Mouse (Mus musculus) neural tube, embryonic 13.5 days (tissue): ENCODE results near the gene Dapk1. TPM values are rescaled to one million over a fixed set of nuclear protein-coding genes. Genes with fewer than 3 reads are reported as not detected.
A peak's percentile ranks its signal among the peaks of the same experiment; 100 is the strongest.

Source experiments
- ATAC-seq: fragments of 200-750 bp; cut with Nextera tagmentation; 2 replicates; pipeline ENCODE4 v1.8.0; 2017; ENCODE audit warnings: low read depth, mild to moderate bottlenecking, moderate TSS enrichment, moderate library complexity
- H3K27ac ChIP-seq: fragments of 300-500 bp; sonication (generic); replicated peaks from 2 replicates; pipeline ENCODE4 v1.5.1; 2015; ENCODE audit warnings: moderate library complexity, mild to moderate bottlenecking, inconsistent platforms
- H3K27me3 ChIP-seq: fragments of 300-500 bp; sonication (generic); 2 replicates; pipeline ENCODE4 v1.6.1; 2015; ENCODE audit warnings: mild to moderate bottlenecking, inconsistent platforms
- H3K36me3 ChIP-seq: fragments of 300-500 bp; sonication (generic); 2 replicates; pipeline ENCODE4 v1.6.1; 2015; ENCODE audit warnings: mild to moderate bottlenecking, inconsistent platforms
- H3K4me1 ChIP-seq: fragments of 300-500 bp; sonication (generic); replicated peaks from 2 replicates; pipeline ENCODE4 v1.6.1; 2015; ENCODE audit warnings: inconsistent platforms
- H3K4me2 ChIP-seq: fragments of 300-500 bp; sonication (generic); 2 replicates; pipeline ENCODE4 v1.6.1; 2015; ENCODE audit warnings: inconsistent platforms, mild to moderate bottlenecking, moderate library complexity
- H3K4me3 ChIP-seq: fragments of 300-500 bp; sonication (generic); 2 replicates; pipeline ENCODE4 v1.5.1; 2015; ENCODE audit warnings: mild to moderate bottlenecking, inconsistent platforms
- H3K9ac ChIP-seq: fragments of 300-500 bp; sonication (generic); 2 replicates; pipeline ENCODE4 v1.6.1; 2015; ENCODE audit warnings: moderate library complexity, mild to moderate bottlenecking, inconsistent platforms
- H3K9me3 ChIP-seq: fragments of 300-500 bp; sonication (generic); 2 replicates; pipeline ENCODE4 v1.6.1; 2016; ENCODE audit warnings: inconsistent platforms
- WGBS: fragments of 180-500 bp; shearing (Covaris S2); methylation state at CpG from one replicate; pipeline ENCODE4 v1.1.7; 2015; 5-methylcytosine and 5-hydroxymethylcytosine counted together
- polyA plus RNA-seq: library from polyadenylated mRNA; unstranded; fragments of >200 nt; fragmentation: Nextera tagmentation; extraction: Ambion mirVana; gene quantifications from 2 replicates; pipeline ENCODE4 v1.2.1, GENCODE M21; 2015

Dapk1 gene
- polyA plus RNA-seq, 1 experiment from 2014 or later, result 35.1 TPM

DNA sequence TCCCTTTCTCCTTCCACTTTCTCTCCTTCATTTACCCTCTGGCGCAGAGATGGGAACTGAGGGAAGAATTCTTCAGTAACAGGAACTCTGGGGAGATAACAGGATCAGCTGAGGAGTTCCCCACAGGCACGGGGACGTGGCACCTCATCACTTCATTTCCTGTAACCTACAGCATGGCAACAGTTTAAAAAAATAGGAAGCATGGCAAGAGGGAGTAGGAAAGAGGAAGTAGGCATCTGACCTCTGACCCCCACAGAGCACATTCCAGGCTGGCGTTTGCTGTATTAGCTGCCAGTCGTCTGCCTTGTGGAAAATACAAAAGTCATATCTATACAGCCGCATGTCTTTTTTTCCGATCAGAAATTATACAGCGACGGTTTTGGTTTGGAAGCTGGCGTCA, 68.9 kb downstream of the Dapk1 start:
- Histone ChIP-seq H3K4me3 (no peak overlapping the region), H3K27ac (no peak overlapping the region), H3K27me3 (no peaks in the 10 kb centered on the region), H3K4me1 (peaks cover 26% of the 10 kb centered on the region), H3K4me2 (no peak overlapping the region), H3K9ac (no peak overlapping the region), H3K36me3 (no peaks in the 10 kb centered on the region), H3K9me3 (no peaks in the 10 kb centered on the region)
- no peak for ATAC-seq
- WGBS, result 78% methylated on average over 10 of the region's 10 CpGs

DNA sequence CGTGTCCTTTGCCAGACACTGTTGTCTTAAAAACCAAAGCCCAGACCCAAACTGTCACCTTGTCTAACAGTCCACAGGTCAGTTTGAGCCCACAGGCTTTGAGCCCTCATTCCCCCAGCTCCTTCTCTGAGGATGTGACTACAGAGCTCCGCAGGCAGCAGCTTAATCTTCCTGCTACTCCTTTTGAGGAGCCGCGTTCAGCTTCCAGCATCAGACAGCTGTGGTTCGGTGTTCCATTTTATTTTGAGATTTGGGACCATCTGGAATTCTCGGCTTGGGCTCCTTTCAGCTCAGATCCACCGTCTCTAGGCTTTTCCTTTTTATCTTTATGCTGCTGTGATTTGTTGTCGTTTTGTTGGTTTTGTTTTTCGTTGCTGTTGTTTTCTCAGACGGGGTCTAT, 69.5 kb downstream of the Dapk1 start:
- Histone ChIP-seq H3K27me3 (no peaks in the 10 kb centered on the region), H3K4me3 (no peak overlapping the region), H3K4me2 (no peak overlapping the region), H3K36me3 (no peaks in the 10 kb centered on the region), H3K9me3 (no peaks in the 10 kb centered on the region), H3K27ac (no peak overlapping the region), H3K4me1 (peaks cover 27% of the 10 kb centered on the region), H3K9ac (no peak overlapping the region)
- 75% methylated on average over 10 of the region's 10 CpGs for WGBS
- ATAC-seq, result no peak

DNA sequence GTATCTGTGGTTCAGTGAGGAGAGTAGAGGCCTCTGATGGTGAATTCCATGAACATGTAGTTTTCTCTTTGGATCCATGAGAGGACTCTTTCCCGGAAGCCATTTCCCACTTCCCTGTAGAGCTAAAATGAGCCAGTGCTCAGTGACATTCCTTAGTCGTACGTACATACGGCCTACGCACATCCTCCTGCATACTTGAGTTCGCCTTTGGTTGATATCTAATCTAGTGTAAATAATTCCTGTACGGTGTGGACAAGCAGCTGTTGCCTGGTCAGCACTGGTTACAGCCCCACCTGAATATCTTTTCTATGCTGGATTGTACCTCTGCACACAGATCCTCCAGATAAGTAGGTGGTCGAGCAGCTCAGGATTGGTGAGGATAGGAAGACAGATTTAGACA, 70.5 kb downstream of the Dapk1 start:
- WGBS, result 91% methylated on average over 8 of the region's 8 CpGs
- no peaks in the 10 kb centered on the region for H3K36me3 ChIP-seq

DNA sequence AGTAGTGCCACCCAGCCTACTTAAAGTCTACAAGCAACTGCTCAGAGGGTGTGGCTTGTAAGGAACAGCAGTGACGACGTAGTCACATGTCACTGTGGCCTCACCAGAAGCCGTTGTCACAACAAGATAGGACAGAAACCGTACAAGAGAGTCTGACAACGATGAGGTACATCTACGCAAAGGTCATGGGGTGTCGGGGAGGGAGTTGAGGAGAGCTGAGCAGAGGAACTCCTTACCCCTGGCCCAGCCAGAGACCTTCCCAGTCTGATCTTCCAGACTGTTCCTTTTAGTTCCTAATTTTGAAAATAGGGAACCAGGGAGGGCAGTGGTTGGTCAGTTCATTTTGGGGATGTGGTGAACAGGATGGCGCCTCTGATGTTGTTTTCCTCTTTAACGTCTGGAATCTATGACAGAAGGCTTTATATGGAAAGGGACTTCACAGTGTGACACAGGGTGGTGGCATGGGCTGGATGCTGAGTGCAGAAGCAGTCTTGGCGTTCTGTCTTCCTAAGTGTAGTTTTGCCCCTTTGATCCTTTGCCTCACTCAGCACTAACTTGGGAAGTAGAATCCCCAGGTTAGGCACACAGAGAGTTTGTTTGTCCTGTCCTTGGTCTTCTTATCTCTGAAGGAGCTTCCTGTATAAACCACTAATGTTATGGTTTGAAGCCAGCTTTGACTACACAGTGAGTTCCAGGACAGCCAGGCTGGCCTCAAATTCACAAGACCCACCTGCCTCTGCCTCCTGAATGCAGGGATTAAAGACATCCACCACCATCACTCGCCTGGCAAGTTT, 71.3 kb downstream of the Dapk1 start:
- H3K36me3 ChIP-seq, result no peaks in the 10 kb centered on the region
- H3K9ac ChIP-seq, result no peak overlapping the region
- no peak overlapping the region for H3K4me3 ChIP-seq
- peaks cover 24% of the 10 kb centered on the region for H3K4me1 ChIP-seq
- WGBS, result 92% methylated on average over 11 of the region's 11 CpGs
- no peak overlapping the region for H3K4me2 ChIP-seq
- H3K9me3 ChIP-seq, result no peaks in the 10 kb centered on the region
- no peak for ATAC-seq
- H3K27ac ChIP-seq, result no peak overlapping the region
- H3K27me3 ChIP-seq, result no peaks in the 10 kb centered on the region

More for the DNA sequence above, 70.5 kb downstream of the Dapk1 start:
- Histone ChIP-seq H3K9me3 (no peaks in the 10 kb centered on the region), H3K27me3 (no peaks in the 10 kb centered on the region), H3K4me2 (no peak overlapping the region), H3K9ac (no peak overlapping the region), H3K4me3 (no peak overlapping the region), H3K27ac (no peak overlapping the region), H3K4me1 (peaks cover 27% of the 10 kb centered on the region)
- no peak for ATAC-seq

DNA sequence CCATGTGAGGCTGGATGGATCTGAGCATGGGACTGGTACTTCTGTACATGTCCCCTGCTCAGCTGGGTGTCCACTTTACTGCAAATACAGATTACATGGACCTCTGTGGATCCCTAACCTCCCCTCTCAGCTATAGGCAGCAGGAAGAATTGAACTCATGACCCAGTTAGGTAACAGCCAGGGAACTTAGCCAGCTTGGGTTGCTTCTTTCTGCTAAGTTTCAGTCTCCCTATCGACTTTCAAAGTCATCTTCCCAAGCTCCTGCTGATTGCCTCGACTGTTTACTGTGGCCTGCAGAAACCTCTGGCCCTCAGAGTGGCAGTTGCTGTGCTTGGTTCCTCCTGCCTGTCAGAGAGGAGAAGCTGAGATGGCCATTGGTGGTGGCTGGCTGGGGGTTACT, 72.6 kb downstream of the Dapk1 start:
- Histone ChIP-seq H3K4me1 (peaks cover 34% of the 10 kb centered on the region), H3K27me3 (no peaks in the 10 kb centered on the region), H3K9ac (no peak overlapping the region), H3K9me3 (no peaks in the 10 kb centered on the region), H3K4me2 (no peak overlapping the region), H3K27ac (no peak overlapping the region), H3K4me3 (no peak overlapping the region), H3K36me3 (no peaks in the 10 kb centered on the region)
- WGBS, result 50% methylated on average over 2 of the region's 2 CpGs
- no peak for ATAC-seq

DNA sequence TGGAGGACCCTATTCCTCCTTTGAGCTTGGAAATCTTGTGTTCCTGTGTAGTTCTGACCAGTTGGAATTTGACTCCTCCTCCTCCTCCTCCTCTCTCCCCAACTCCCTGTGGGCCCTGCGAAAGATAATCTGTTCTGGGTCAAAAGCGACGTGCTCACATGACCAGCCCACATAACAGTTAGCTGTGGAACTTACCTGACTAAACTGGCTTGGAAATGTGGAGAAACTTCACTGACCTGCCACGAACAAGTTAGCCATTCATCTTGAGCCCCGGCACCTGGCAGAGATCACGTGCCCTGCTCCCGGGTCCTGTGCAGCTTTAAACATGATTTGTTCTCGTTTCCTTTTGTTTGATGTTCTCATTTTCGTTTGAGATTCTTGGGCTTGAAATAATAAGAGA, 73.2 kb downstream of the Dapk1 start:
- H3K4me2 ChIP-seq, result no peak overlapping the region
- H3K4me1 ChIP-seq, result peaks cover 36% of the 10 kb centered on the region
- H3K27ac ChIP-seq, result no peak overlapping the region
- no peaks in the 10 kb centered on the region for H3K9me3 ChIP-seq
- WGBS, result 44% methylated on average over 9 of the region's 9 CpGs
- no peaks in the 10 kb centered on the region for H3K27me3 ChIP-seq
- H3K9ac ChIP-seq, result no peak overlapping the region
- ATAC-seq, result no peak
- H3K36me3 ChIP-seq, result no peaks in the 10 kb centered on the region
- H3K4me3 ChIP-seq, result no peak overlapping the region

DNA sequence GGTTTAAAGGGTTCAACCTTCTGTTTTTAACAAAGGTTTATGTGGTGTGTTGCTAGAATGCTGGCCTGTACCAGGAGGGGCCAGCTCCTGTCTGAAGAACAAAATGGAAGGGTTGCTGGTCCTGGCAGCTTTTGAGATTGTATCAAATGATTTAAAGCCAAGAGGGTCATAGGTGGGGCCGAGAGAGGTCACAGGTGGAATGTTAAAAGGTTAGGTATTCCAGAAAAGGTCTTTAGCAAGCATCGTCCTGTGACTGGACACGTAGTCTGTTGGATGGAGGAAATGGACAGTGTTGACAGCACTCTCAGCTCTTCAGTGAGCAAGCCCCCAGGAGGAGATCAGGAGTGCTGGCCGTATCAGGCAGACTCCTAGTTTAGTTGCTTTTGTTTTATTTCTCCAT, 73.7 kb downstream of the Dapk1 start:
- no peaks in the 10 kb centered on the region for H3K27me3 ChIP-seq
- H3K9ac ChIP-seq, result no peak overlapping the region
- H3K9me3 ChIP-seq, result no peaks in the 10 kb centered on the region
- no peak for ATAC-seq
- H3K4me3 ChIP-seq, result no peak overlapping the region
- H3K4me1 ChIP-seq, result peaks cover 33% of the 10 kb centered on the region
- no peak overlapping the region for H3K4me2 ChIP-seq
- H3K36me3 ChIP-seq, result no peaks in the 10 kb centered on the region
- no peak overlapping the region for H3K27ac ChIP-seq
- 89% methylated on average over 4 of the region's 4 CpGs for WGBS

DNA sequence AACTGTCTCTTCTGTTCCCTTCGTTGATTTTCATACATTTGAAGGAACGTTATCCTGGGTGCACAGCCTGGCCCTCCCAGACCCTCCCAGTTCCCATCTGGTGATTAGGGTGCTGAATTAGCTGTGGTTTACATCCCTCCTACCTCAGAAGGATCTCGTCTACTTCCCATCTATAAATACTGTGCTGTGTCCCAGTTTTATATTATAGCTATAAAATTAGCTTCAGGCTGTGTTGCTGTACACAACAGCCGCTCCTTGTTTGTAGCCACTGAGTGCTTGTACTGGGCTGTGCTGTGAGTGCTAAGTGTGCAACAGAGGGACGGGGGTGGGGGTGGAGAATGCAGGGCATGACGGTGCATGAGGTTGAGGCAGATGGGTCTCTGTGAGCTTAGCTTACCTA, 77.2 kb downstream of the Dapk1 start:
- Histone ChIP-seq H3K4me2 (no peak overlapping the region), H3K4me3 (no peak overlapping the region), H3K9ac (no peak overlapping the region), H3K36me3 (no peaks in the 10 kb centered on the region), H3K27ac (0 out of 2 replicates have a peak overlapping the region, but pooled peaks have one; percentile 7), H3K27me3 (no peaks in the 10 kb centered on the region), H3K4me1 (peaks cover 35% of the 10 kb centered on the region), H3K9me3 (no peaks in the 10 kb centered on the region)
- 58% methylated on average over 6 of the region's 6 CpGs for WGBS
- ATAC-seq, result no peak

DNA sequence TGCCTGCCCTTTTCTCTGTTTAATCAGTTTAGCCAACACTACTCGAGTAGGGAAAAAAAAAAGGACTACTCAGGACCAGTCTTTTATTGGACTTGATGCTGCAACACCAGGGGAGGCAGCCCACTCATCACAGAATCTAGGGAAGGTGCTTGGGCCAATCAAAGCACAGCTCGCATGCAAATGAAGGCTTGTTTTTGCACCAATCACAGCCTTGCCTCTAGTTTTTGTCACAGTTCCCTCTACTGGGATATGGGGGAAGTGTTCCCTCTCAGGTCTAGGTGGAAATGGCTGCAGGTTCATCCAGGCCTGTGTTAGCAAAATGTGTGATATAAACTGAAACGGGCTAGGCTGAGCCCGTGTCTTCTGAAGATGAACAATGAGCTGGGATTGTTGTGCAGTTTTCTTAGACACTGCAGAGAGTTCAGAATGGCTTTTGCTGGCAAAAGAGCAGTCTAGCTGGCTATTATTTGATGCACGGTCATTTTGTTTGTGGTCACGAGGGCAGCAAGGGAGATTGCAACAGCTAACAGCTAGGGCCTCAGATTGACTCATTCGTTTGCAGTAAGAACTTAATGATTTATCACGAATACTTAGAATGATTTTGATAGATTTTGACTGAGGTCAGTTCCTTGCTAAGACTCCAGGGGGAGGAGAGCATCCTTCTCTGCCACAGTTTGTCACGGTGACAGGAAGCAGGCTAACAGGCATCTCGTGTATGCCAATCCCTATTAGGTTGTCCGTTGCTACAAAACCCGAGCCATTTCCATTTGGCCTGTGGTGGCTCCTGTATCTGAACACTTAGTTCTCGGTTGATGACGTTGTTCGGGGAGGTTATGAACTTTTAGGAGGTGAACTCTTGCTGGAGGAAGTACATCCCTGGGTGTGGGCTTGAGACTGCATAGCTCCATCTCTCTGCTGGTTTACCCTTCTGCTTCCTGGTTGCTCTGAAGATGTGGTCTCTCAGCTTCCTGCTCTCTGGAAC, 81.3 kb downstream of the Dapk1 start:
- H3K27ac ChIP-seq, result no peak overlapping the region
- H3K27me3 ChIP-seq, result no peaks in the 10 kb centered on the region
- H3K36me3 ChIP-seq, result no peaks in the 10 kb centered on the region
- WGBS, result 88% methylated on average over 15 of the region's 15 CpGs
- H3K9me3 ChIP-seq, result no peaks in the 10 kb centered on the region
- peaks cover 59% of the 10 kb centered on the region for H3K4me1 ChIP-seq
- ATAC-seq, result no peak
- no peak overlapping the region for H3K9ac ChIP-seq
- H3K4me3 ChIP-seq, result no peak overlapping the region
- H3K4me2 ChIP-seq, result no peak overlapping the region

DNA sequence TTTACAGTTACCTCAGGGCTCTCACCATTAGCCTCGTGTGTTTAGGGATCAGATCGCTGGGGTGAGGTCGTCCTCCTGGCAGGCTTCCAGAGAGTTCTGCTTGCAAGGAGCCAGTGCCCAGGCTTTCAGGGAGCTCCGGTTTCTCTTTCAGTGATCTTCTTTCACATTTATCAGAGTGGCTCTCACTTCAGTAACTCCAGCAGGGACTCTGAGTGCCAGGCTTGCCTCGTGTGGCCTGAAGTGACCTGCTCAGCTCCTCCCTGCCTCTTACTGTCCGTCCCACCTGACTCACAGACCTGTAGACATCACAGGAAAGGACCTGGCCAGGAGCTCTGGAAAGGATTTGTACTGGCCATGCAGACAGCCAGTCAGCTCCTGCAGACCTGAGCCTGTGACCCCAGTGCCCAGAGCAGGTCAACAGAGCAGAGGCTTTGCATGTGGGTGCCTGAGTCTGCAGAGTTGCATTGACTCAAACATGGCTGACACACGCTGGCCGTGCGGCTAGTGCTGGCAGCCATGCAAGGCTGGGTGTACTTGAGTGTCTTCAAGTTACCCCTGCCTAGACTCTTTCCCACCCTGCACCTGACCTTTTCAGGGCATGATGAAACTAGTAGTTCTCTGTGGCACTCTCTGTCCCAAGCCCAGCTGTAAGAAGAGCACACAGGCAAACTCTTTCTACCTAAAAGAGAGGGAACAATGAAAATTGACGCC, 82.5 kb downstream of the Dapk1 start:
- H3K36me3 ChIP-seq, result no peaks in the 10 kb centered on the region
- H3K27me3 ChIP-seq, result no peaks in the 10 kb centered on the region
- H3K4me3 ChIP-seq, result no peak overlapping the region
- no peaks in the 10 kb centered on the region for H3K9me3 ChIP-seq
- H3K27ac ChIP-seq, result peak overlapping the region; percentile 46; the same call in 1 of the 2 replicates
- no peak for ATAC-seq
- no peak overlapping the region for H3K4me2 ChIP-seq
- peaks cover 58% of the 10 kb centered on the region for H3K4me1 ChIP-seq
- 71% methylated on average over 10 of the region's 10 CpGs for WGBS
- peak overlapping the region; percentile 31; the same call in 1 of the 2 replicates for H3K9ac ChIP-seq

DNA sequence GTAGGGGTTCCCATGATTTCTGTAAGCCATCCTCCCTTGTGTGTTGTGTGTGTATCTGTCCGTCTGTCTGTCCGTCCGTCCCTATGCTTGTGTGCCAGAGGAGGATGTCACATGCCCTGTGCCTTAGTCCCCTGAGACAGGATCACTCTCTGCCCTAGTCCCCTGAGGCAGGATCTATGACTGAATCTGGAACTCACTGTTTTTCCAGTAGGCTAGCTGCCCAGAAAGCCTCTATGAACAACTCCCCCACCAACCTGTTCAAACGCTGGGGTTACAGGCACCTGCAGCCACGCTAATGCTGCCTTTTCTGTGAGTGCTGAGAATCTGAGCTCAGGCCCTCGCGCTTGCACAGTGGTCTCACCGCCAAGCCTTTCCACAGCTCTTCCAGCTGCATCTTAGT, 83.1 kb downstream of the Dapk1 start:
- Histone ChIP-seq H3K27ac (peak overlapping the region; percentile 65), H3K9ac (no peak overlapping the region), H3K4me3 (no peak overlapping the region), H3K27me3 (no peaks in the 10 kb centered on the region), H3K4me2 (no peak overlapping the region), H3K4me1 (peaks cover 54% of the 10 kb centered on the region), H3K9me3 (no peaks in the 10 kb centered on the region), H3K36me3 (no peaks in the 10 kb centered on the region)
- ATAC-seq, result no peak; the same call in 1 of the 2 replicates
- WGBS, result 74% methylated on average over 8 of the region's 8 CpGs

DNA sequence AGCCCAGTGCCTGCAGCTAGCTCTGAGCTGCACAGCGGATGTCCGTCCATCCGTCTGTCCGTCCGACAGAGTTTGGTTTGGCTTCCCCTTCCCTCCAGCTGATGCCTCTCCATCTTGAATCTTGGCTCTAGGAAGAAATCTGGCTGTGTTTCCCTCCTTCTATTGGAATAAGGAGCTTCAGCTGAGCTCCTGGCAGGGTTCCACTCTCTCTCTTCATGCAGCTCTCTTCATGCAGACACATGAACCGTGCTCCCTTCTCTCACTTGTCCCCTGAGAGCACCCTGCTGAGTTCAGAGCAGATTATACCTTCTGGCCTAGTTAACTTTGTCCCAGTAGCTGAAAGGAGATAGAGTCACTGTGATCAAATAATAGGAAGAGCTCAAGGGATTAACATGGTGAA, 83.5 kb downstream of the Dapk1 start:
- no peak overlapping the region for H3K9ac ChIP-seq
- H3K4me2 ChIP-seq, result no peak overlapping the region
- peak overlapping the region; percentile 65 for H3K27ac ChIP-seq
- H3K4me3 ChIP-seq, result no peak overlapping the region
- WGBS, result 73% methylated on average over 6 of the region's 6 CpGs
- peaks cover 56% of the 10 kb centered on the region for H3K4me1 ChIP-seq
- no peak for ATAC-seq
- no peaks in the 10 kb centered on the region for H3K9me3 ChIP-seq
- H3K36me3 ChIP-seq, result no peaks in the 10 kb centered on the region
- no peaks in the 10 kb centered on the region for H3K27me3 ChIP-seq
